Comparison of ENCODE assay signal across 22 mouse cellular contexts in the genomic region with DNA sequence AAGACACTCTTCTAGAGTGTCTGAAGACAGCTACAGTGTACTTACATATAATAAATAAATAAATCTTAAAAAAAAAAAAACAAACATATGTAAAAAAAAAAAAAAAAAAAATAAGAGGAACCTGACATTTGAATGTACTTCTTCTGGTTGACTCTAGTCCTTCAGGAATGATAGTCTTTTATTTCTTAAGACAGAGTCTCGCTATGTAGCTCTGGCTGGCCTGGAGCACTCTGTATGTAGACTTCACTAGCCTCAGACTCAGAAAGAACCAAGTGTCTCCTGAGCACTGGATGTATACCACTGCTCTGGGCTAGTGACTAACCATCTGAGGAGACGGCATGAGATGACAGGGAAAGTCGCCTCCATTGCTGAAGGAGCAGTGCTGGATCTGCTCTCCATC. TPM values are rescaled to one million over a fixed set of nuclear protein-coding genes. Genes with fewer than 3 reads are reported as not detected.
DNase-seq lines count a peak whose midpoint lies in the region; ATAC-seq and TF ChIP-seq lines count a peak whose summit lies in the region.
"Had no signal": no experiment of that assay in that cellular context is flagged by ENCODE, and none has a peak within 500 bp of the region (broad histone marks: within the 10 kb centered on the region; RNA-seq: fewer than 3 reads in every experiment).

No protein-coding gene starts in this region.

- H3K79me2 ChIP-seq in heart, adult 2 months (replicated peaks; ENCODE audit: control insufficient read depth, insufficient read depth, low read length) = no peaks in the 10 kb centered on the region

- WGBS in spleen, adult 2 months = 75% methylated on average over 3 of the region's 3 CpGs
- WGBS in heart, adult 2 months = 89% methylated on average over 3 of the region's 3 CpGs

- H3K27ac ChIP-seq in spleen, adult 2 months (ENCODE audit: insufficient read depth, low read length) = peak overlapping the region; percentile 26
- H3K27ac ChIP-seq in heart, adult 2 months = no peak overlapping the region
- H3K27ac ChIP-seq: embryonic facial prominence, embryonic 12.5 days; embryonic facial prominence, embryonic 15.5 days; gastrocnemius, adult 2 months; hindbrain, embryonic 12.5 days; hindbrain, embryonic 15.5 days; intestine, embryonic 15.5 days had no signal

- H3K27me3 ChIP-seq in spleen, adult 2 months (ENCODE audit: control insufficient read depth, insufficient read depth, low read length) = no peaks in the 10 kb centered on the region
- no peaks in the 10 kb centered on the region for H3K27me3 ChIP-seq in heart, adult 2 months (ENCODE audit: control insufficient read depth, insufficient read depth, low read length)
- H3K27me3 ChIP-seq: embryonic facial prominence, embryonic 12.5 days; embryonic facial prominence, embryonic 15.5 days; hindbrain, embryonic 12.5 days; hindbrain, embryonic 15.5 days; intestine, embryonic 15.5 days; Patski had no signal

- no peak overlapping the region for H3K4me3 ChIP-seq in spleen, adult 2 months (ENCODE audit: extremely low read depth, insufficient read depth, insufficient read length)
- H3K4me3 ChIP-seq in heart, adult 2 months = no peak overlapping the region
- H3K4me3 ChIP-seq: embryonic facial prominence, embryonic 12.5 days; embryonic facial prominence, embryonic 15.5 days; gastrocnemius, adult 2 months; hindbrain, embryonic 12.5 days; hindbrain, embryonic 15.5 days; intestine, embryonic 15.5 days had no signal

- H3K4me1 ChIP-seq in spleen, adult 2 months (ENCODE audit: control insufficient read depth, insufficient read depth, insufficient read length) = peaks cover 37% of the 10 kb centered on the region
- H3K4me1 ChIP-seq in heart, adult 2 months (ENCODE audit: control insufficient read depth, insufficient read depth, low read length) = peaks cover 2% of the 10 kb centered on the region
- H3K4me1 ChIP-seq: embryonic facial prominence, embryonic 12.5 days; embryonic facial prominence, embryonic 15.5 days; hindbrain, embryonic 12.5 days; hindbrain, embryonic 15.5 days; intestine, embryonic 15.5 days had no signal

- TF ChIP-seq EP300 in heart, adult 2 months (IDR thresholded peaks at IDR 0.05; ENCODE audit: insufficient read depth, low read depth, low read length) = no peak

- intact Hi-C loops in heart, adult 2 months (cut with DNase I) = no loop called here

- TF ChIP-seq POLR2A in spleen, adult 2 months (IDR thresholded peaks at IDR 0.05; ENCODE audit: low read depth, low read length) = no peak
- no peak for TF ChIP-seq POLR2A in heart, adult 2 months (IDR thresholded peaks at IDR 0.05; ENCODE audit: insufficient read depth, low read depth, low read length)

- H3K9ac ChIP-seq in heart, adult 2 months (ENCODE audit: low read depth, low read length) = no peak overlapping the region
- H3K9ac ChIP-seq: embryonic facial prominence, embryonic 12.5 days; embryonic facial prominence, embryonic 15.5 days; forebrain, postnatal 0 days; hindbrain, embryonic 12.5 days; hindbrain, embryonic 15.5 days; intestine, embryonic 15.5 days had no signal

- 0 out of 2 replicates have a peak, but pooled peaks have one; percentile 10 for ATAC-seq in common myeloid progenitor, adult 5-6 weeks (replicated peaks; ENCODE audit: low read depth, poor library complexity, severe bottlenecking)
- ATAC-seq: forebrain, embryonic 14.5 days; forebrain, postnatal 0 days; intestine, embryonic 15.5 days; Patski had no signal

- no peak for DNase-seq in spleen, adult 2 months (ENCODE audit: low read depth in 1 of 2, low spot score in 2 of 2)
- DNase-seq in spleen, postnatal 4 days (ENCODE audit: low spot score in 2 of 2) = no peak
- DNase-seq in naive thymus-derived CD4-positive, alpha-beta T cell, adult 2 months (ENCODE audit: low read depth) = peak; percentile 46
- no peak for DNase-seq in left cerebral cortex, adult 8-10 months (ENCODE audit: low spot score in 2 of 2)
- DNase-seq in heart, adult 2 months = no peak
- DNase-seq: adrenal gland, postnatal 10 days; adrenal gland, postnatal 36 days; cerebellum, adult 8-10 months; cerebellum, postnatal 10 days; cerebellum, postnatal 36 days; forebrain, postnatal 0 days; gastrocnemius, adult 2 months; gastrocnemius, postnatal 25 days; kidney, adult 11 months had no signal

- H3K36me3 ChIP-seq in spleen, adult 2 months (ENCODE audit: control insufficient read depth, insufficient read depth, low read length) = no peaks in the 10 kb centered on the region
- no peaks in the 10 kb centered on the region for H3K36me3 ChIP-seq in heart, adult 2 months (ENCODE audit: control insufficient read depth, insufficient read depth, low read length)
- H3K36me3 ChIP-seq: embryonic facial prominence, embryonic 12.5 days; embryonic facial prominence, embryonic 15.5 days; hindbrain, embryonic 12.5 days; hindbrain, embryonic 15.5 days; intestine, embryonic 15.5 days had no signal

- TF ChIP-seq CTCF in spleen, adult 2 months (IDR thresholded peaks at IDR 0.05; ENCODE audit: extremely low read depth, insufficient read depth, insufficient read length, insufficient replicate concordance) = no peak
- TF ChIP-seq CTCF in heart, adult 2 months (IDR thresholded peaks at IDR 0.05) = no peak

RNA-seq across cellular contexts. Expression of a gene that starts 13.6 kb away (rescaled TPM):
- polyA plus RNA-seq in spleen, adult 2 months (2012; rRNA removed) = 322 and 350 TPM in 2 replicates
- total RNA-seq in common myeloid progenitor, adult 5-6 weeks (2017) = 1,717 and 2,144 TPM in 2 replicates
- total RNA-seq in left cerebral cortex, adult 8-10 months (2022) = not detected
- total RNA-seq in heart, adult 2 months (2021) = 1 to 10 TPM; 1.5 to 3.1 TPM
- polyA plus RNA-seq in heart, adult 2 months (2012; rRNA removed) = 3.7 and 8.0 TPM in 2 replicates
- total RNA-seq: gastrocnemius, adult 2 months had no signal

Comparison
In these comparisons a context has a peak if more than half of its experiments do, and no peak if none do; other contexts are left out.
1. RNA of a gene that starts 13.6 kb away (total RNA-seq): 1,717 to 2,144 TPM in common myeloid progenitor, adult 5-6 weeks; 1.5 to 3.1 TPM in heart, adult 2 months and not detected in left cerebral cortex, adult 8-10 months; every median in the first group is over 100 times any median in the second.